Mouse (Mus musculus) lung, adult 2 months (tissue): ENCODE measurements around the gene Eif5a.

ENCODE experiments used
- CTCF ChIP-seq: fragments of 200-500 bp; IDR thresholded peaks from 2 replicates; pipeline ENCODE4 v1.5.1; 2011; ENCODE audit warnings: mild to moderate bottlenecking, low read length, control low read depth; ENCODE audit not compliant: insufficient read depth
- POLR2A ChIP-seq: fragments of 200-500 bp; IDR thresholded peaks from 2 replicates; pipeline ENCODE4 v1.6.1; 2011; ENCODE audit warnings: low read depth, mild to moderate bottlenecking, control low read depth, low read length, borderline replicate concordance; ENCODE audit errors: extremely low read depth

DNA sequence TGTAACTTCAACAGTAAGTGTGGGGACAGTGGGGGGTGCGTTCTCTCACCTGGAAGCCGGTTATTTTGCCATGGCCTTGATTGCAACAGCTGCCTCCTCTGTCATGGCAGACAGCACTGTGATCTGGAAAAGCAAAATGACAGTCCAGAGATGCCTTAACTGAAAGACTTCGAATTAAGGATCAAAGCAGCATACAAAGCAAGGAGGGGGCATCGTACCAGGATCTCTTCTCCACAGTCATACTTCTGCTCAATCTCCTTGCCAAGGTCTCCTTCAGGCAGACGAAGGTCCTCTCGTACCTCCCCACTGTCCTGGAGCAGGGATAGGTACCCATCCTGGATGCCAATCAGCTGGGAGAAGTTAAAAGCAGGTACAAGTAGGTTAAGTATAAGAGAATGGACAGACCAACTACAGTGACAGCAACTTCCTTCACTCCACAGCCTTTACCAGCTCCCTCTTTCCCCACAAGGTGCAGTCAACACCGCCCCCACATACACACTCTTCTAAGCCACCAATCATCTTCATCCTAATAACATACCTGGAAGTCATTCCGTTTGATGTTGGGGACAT lies 4.3 kb downstream of the Eif5a start:
- TF ChIP-seq POLR2A (no peak), CTCF (no peak)
